Mouse (Mus musculus) MEL (cell line): ENCODE results near the gene Enpp3. TPM values are rescaled to one million over a fixed set of nuclear protein-coding genes. Genes with fewer than 3 reads are reported as not detected.

Experiments used
- DNase-seq: peaks from one replicate; pipeline ENCODE4 v3.0.0; 2011; ENCODE audit warnings: low read depth, low spot score
- H3K27ac ChIP-seq: 2 replicates; pipeline ENCODE4 v1.5.1; 2012; ENCODE audit warnings: low read depth, mild to moderate bottlenecking, control low read depth, low read length, moderate library complexity; ENCODE audit not compliant: control insufficient read depth
- H3K27me3 ChIP-seq, 2 experiments: fragments of 150-350 bp in 1 of 2; sonication (generic) in 1 of 2; 2 replicates each; pipeline ENCODE4 v1.6.1; 2012; ENCODE audit warnings: low read length in 2 of 2, mild to moderate bottlenecking in 2 of 2, improper control_type of control experiment in 1 of 2, moderate library complexity in 1 of 2; ENCODE audit not compliant: insufficient read depth in 2 of 2, control insufficient read depth in 1 of 2
- H3K36me3 ChIP-seq, 2 experiments: 2 replicates each; pipeline ENCODE4 v1.6.1; 2012 to 2014; ENCODE audit warnings: low read length in 2 of 2, improper control_type of control experiment in 1 of 2, inconsistent platforms in 1 of 2, mild to moderate bottlenecking in 1 of 2; ENCODE audit not compliant: insufficient read depth in 2 of 2, control insufficient read depth in 1 of 2
- H3K4me1 ChIP-seq, 2 experiments: fragments of 150-350 bp in 1 of 2; sonication (generic) in 1 of 2; 2 replicates each; pipeline ENCODE4 v1.6.1; 2012; ENCODE audit warnings: low read length in 2 of 2, improper control_type of control experiment in 1 of 2, mild to moderate bottlenecking in 1 of 2; ENCODE audit not compliant: insufficient read depth in 2 of 2, control insufficient read depth in 1 of 2
- H3K4me3 ChIP-seq, 2 experiments: fragments of 150-350 bp in 1 of 2; sonication (generic) in 1 of 2; 2 replicates each; pipeline ENCODE4 v1.5.1; 2012; ENCODE audit warnings: low read depth in 2 of 2, low read length in 2 of 2, mild to moderate bottlenecking in 2 of 2, moderate library complexity in 2 of 2, control low read depth in 1 of 2, improper control_type of control experiment in 1 of 2; ENCODE audit not compliant: control insufficient read depth in 1 of 2, insufficient read depth in 1 of 2
- H3K79me2 ChIP-seq: 2 replicates; pipeline ENCODE4 v1.6.1; 2012; ENCODE audit warnings: mild to moderate bottlenecking, low read length, moderate library complexity; ENCODE audit not compliant: control insufficient read depth, poor library complexity, insufficient read depth
- H3K9ac ChIP-seq: 2 replicates; pipeline ENCODE4 v1.6.1; 2012; ENCODE audit warnings: low read depth, mild to moderate bottlenecking, control low read depth, low read length, moderate library complexity; ENCODE audit not compliant: control insufficient read depth, poor library complexity, severe bottlenecking
- H3K9me3 ChIP-seq: fragments of 150-350 bp; sonication (generic); replicated peaks from 2 replicates; pipeline ENCODE4 v1.6.1; 2012; ENCODE audit warnings: mild to moderate bottlenecking, low read length, improper control_type of control experiment, moderate library complexity; ENCODE audit not compliant: insufficient read depth
- BHLHE40 ChIP-seq: IDR thresholded peaks from 2 replicates; pipeline ENCODE4 v1.6.1; 2012; ENCODE audit warnings: low read depth, mild to moderate bottlenecking, inconsistent platforms, low read length, improper control_type of control experiment, borderline replicate concordance
- CHD2 ChIP-seq: IDR thresholded peaks from 2 replicates; pipeline ENCODE4 v1.6.1; 2011; ENCODE audit warnings: low read length, improper control_type of control experiment
- CTCF ChIP-seq, 3 experiments: IDR thresholded peaks in 2 of 3; conservative IDR thresholded peaks in 1 of 3; 2 replicates each; pipeline ENCODE4 v1.5.1; 2011 to 2012; ENCODE audit warnings: low read length in 3 of 3, low read depth in 2 of 3, mild to moderate bottlenecking in 2 of 3, improper control_type of control experiment in 1 of 3, inconsistent platforms in 1 of 3, mixed read lengths in 1 of 3, moderate library complexity in 1 of 3; ENCODE audit not compliant: control insufficient read depth in 1 of 3, insufficient read depth in 1 of 3, poor library complexity in 1 of 3, severe bottlenecking in 1 of 3
- E2F4 ChIP-seq: IDR thresholded peaks from 2 replicates; pipeline ENCODE4 v1.6.1; 2011; ENCODE audit warnings: low read depth, low read length, improper control_type of control experiment, borderline replicate concordance
- EP300 ChIP-seq, 2 experiments: IDR thresholded peaks; 2 replicates each; pipeline ENCODE4 v1.6.1; 2011; ENCODE audit warnings: improper control_type of control experiment in 2 of 2, low read length in 2 of 2, low read depth in 1 of 2, mild to moderate bottlenecking in 1 of 2
- GABPA ChIP-seq: IDR thresholded peaks from 2 replicates; pipeline ENCODE4 v1.6.1; 2012; ENCODE audit warnings: low read depth, mild to moderate bottlenecking, inconsistent platforms, low read length, improper control_type of control experiment, moderate library complexity
- HCFC1 ChIP-seq: IDR thresholded peaks from 2 replicates; pipeline ENCODE4 v1.6.1; 2012; ENCODE audit warnings: low read depth, mild to moderate bottlenecking, inconsistent platforms, low read length, improper control_type of control experiment, moderate library complexity
- MAFK ChIP-seq: IDR thresholded peaks from 2 replicates; pipeline ENCODE4 v1.6.1; 2011; ENCODE audit warnings: low read depth, mild to moderate bottlenecking, low read length, improper control_type of control experiment, borderline replicate concordance
- MAX ChIP-seq: IDR thresholded peaks from 2 replicates; pipeline ENCODE4 v1.6.1; 2011; ENCODE audit warnings: low read length, improper control_type of control experiment
- MAZ ChIP-seq: IDR thresholded peaks from 2 replicates; pipeline ENCODE4 v1.6.1; 2012; ENCODE audit warnings: low read depth, mild to moderate bottlenecking, inconsistent platforms, low read length, improper control_type of control experiment
- MEF2A ChIP-seq: IDR thresholded peaks from 2 replicates; pipeline ENCODE4 v1.6.1; 2014; ENCODE audit warnings: low read depth, mild to moderate bottlenecking, inconsistent platforms, low read length, improper control_type of control experiment; ENCODE audit not compliant: poor library complexity, insufficient replicate concordance, severe bottlenecking; ENCODE audit errors: extremely low read depth
- MXI1 ChIP-seq: IDR thresholded peaks from 2 replicates; pipeline ENCODE4 v1.6.1; 2011; ENCODE audit warnings: mild to moderate bottlenecking, low read depth, low read length, improper control_type of control experiment
- MYB ChIP-seq: IDR thresholded peaks from 2 replicates; pipeline ENCODE4 v1.6.1; 2011; ENCODE audit warnings: mild to moderate bottlenecking, low read depth, low read length, improper control_type of control experiment
- MYC ChIP-seq: IDR thresholded peaks from 2 replicates; pipeline ENCODE4 v1.6.1; 2011; ENCODE audit warnings: low read depth, mild to moderate bottlenecking, low read length, improper control_type of control experiment, moderate library complexity
- NELFE ChIP-seq: IDR thresholded peaks from 2 replicates; pipeline ENCODE4 v1.6.1; 2011; ENCODE audit warnings: low read depth, low read length, improper control_type of control experiment
- NRF1 ChIP-seq: IDR thresholded peaks from 2 replicates; pipeline ENCODE4 v1.6.1; 2014; ENCODE audit warnings: low read depth, mild to moderate bottlenecking, inconsistent platforms, low read length, improper control_type of control experiment, moderate library complexity; ENCODE audit not compliant: poor library complexity, insufficient read depth, severe bottlenecking
- POLR2A ChIP-seq, 2 experiments: IDR thresholded peaks; 2 replicates each; pipeline ENCODE4 v1.6.1; 2011 to 2012; ENCODE audit warnings: low read length in 2 of 2, mild to moderate bottlenecking in 2 of 2, control low read depth in 1 of 2, improper control_type of control experiment in 1 of 2, low read depth in 1 of 2, moderate library complexity in 1 of 2; ENCODE audit not compliant: control insufficient read depth in 1 of 2, insufficient read depth in 1 of 2, poor library complexity in 1 of 2
- POLR2AphosphoS5 ChIP-seq: IDR thresholded peaks from 2 replicates; pipeline ENCODE4 v1.6.1; 2012; ENCODE audit warnings: low read depth, borderline replicate concordance, mild to moderate bottlenecking, inconsistent platforms, low read length, moderate library complexity, mixed read lengths
- RAD21 ChIP-seq: IDR thresholded peaks from 2 replicates; pipeline ENCODE4 v1.6.1; 2011; ENCODE audit warnings: mild to moderate bottlenecking, low read depth, low read length, improper control_type of control experiment
- RCOR1 ChIP-seq: IDR thresholded peaks from 2 replicates; pipeline ENCODE4 v1.6.1; 2012; ENCODE audit warnings: low read depth, mild to moderate bottlenecking, inconsistent platforms, low read length, improper control_type of control experiment
- SIN3A ChIP-seq: IDR thresholded peaks from 2 replicates; pipeline ENCODE4 v1.6.1; 2012; ENCODE audit warnings: low read length, improper control_type of control experiment, inconsistent platforms
- SMC3 ChIP-seq: IDR thresholded peaks from 2 replicates; pipeline ENCODE4 v1.6.1; 2011; ENCODE audit warnings: low read depth, low read length, improper control_type of control experiment
- TAL1 ChIP-seq: IDR thresholded peaks from 2 replicates; pipeline ENCODE4 v1.6.1; 2012; ENCODE audit warnings: mild to moderate bottlenecking, inconsistent platforms, low read length, moderate library complexity, mixed read lengths
- TBP ChIP-seq: IDR thresholded peaks from 2 replicates; pipeline ENCODE4 v1.8.0; 2011; ENCODE audit warnings: low read depth, low read length, improper control_type of control experiment
- UBTF ChIP-seq: IDR thresholded peaks from 2 replicates; pipeline ENCODE4 v1.6.1; 2012; ENCODE audit warnings: low read depth, mild to moderate bottlenecking, inconsistent platforms, low read length, improper control_type of control experiment, moderate library complexity, borderline replicate concordance; ENCODE audit not compliant: insufficient read depth
- USF1 ChIP-seq: IDR thresholded peaks from 2 replicates; pipeline ENCODE4 v1.6.1; 2014; ENCODE audit warnings: low read depth, mild to moderate bottlenecking, inconsistent platforms, low read length, improper control_type of control experiment, moderate library complexity
- USF2 ChIP-seq, 2 experiments: IDR thresholded peaks; 2 replicates each; pipeline ENCODE4 v1.6.1; 2011 to 2012; ENCODE audit warnings: improper control_type of control experiment in 2 of 2, low read length in 2 of 2, borderline replicate concordance in 1 of 2, inconsistent platforms in 1 of 2, low read depth in 1 of 2, mild to moderate bottlenecking in 1 of 2; ENCODE audit not compliant: insufficient read depth in 1 of 2
- ZC3H11A ChIP-seq: IDR thresholded peaks from 2 replicates; pipeline ENCODE4 v1.6.1; 2012; ENCODE audit warnings: low read depth, mild to moderate bottlenecking, inconsistent platforms, low read length, improper control_type of control experiment
- ZKSCAN1 ChIP-seq: IDR thresholded peaks from 2 replicates; pipeline ENCODE4 v1.6.1; 2012; ENCODE audit warnings: low read depth, mild to moderate bottlenecking, inconsistent platforms, low read length, improper control_type of control experiment, moderate library complexity
- polyA plus RNA-seq, 2 experiments: library from polyadenylated mRNA; stranded (reverse) in 1 of 2; unstranded in 1 of 2; fragments of >175 nt in 1 of 2; fragments of >200 nt in 1 of 2; gene quantifications; 2 replicates each; pipeline versions ENCODE4 v1.2.1 to v1.2.4; 2012; ENCODE audit warnings: low replicate concordance in 2 of 2, low read depth in 1 of 2; ENCODE audit not compliant: insufficient read length in 2 of 2, insufficient read depth in 1 of 2, missing spikeins in 1 of 2
- total RNA-seq: library from RNA; depleted of rRNA; stranded (reverse); fragments of 300-350 nt; gene quantifications from 2 replicates; pipeline ENCODE4 v1.2.3, GENCODE M21; 2012; rRNA removed

Enpp3 gene
- 0.08 and 0.16 TPM in 2 replicates for total RNA-seq
- under 1 TPM in 1 of 2 experiments, not detected in 1; 0.22 TPM for polyA plus RNA-seq

- H3K4me3 ChIP-seq: no peak within 1 kb of the TSS
- no peaks in the 10 kb centered on the region for H3K36me3 ChIP-seq
- H3K9ac ChIP-seq: no peak within 1 kb of the TSS
- no peaks in the 10 kb centered on the region for H3K79me2 ChIP-seq
- no peak for DNase-seq
- peaks cover 3% of the 10 kb centered on the region for H3K9me3 ChIP-seq
- H3K27ac ChIP-seq: no peak within 1 kb of the TSS
- no peaks in the 10 kb centered on the region for H3K27me3 ChIP-seq
- H3K4me1 ChIP-seq: no peaks in the 10 kb centered on the region
- TF ChIP-seq TBP (no peak), GABPA (no peak), HCFC1 (no peak), TAL1 (no peak)
Observed at GRCm38 (mm10) chr10:24842676-24843075, at the start of gene Enpp3. TSS of gene Enpp3 (minus strand) at chr10:24842823.

- no peaks in the 10 kb centered on the region for H3K9me3 ChIP-seq
- H3K4me1 ChIP-seq: no peaks in the 10 kb centered on the region
- no peak for DNase-seq
Observed at GRCm38 (mm10) chr10:24888343-24888742, 45.7 kb upstream of the Enpp3 start.

GRCm38 (mm10) chr10:24886008-24886407 lies 43.4 kb upstream of the Enpp3 start:
- DNase-seq: peak; percentile 46
- Histone ChIP-seq H3K36me3 (peaks cover 0 to 8% of the 10 kb centered on the region in 2 experiments; a peak in 3 of 4 replicates), H3K4me1 (no peaks in the 10 kb centered on the region)

More at GRCm38 (mm10) chr10:24888343-24888742, 45.7 kb upstream of the Enpp3 start:
- Histone ChIP-seq H3K4me3 (no peak overlapping the region), H3K9ac (no peak overlapping the region), H3K27ac (no peak overlapping the region), H3K36me3 (peaks cover 0 to 11% of the 10 kb centered on the region in 2 experiments; a peak in 3 of 4 replicates), H3K79me2 (no peaks in the 10 kb centered on the region), H3K27me3 (no peaks in the 10 kb centered on the region)
- no peak for TF ChIP-seq TAL1
- TF ChIP-seq MAZ: no peak
- no peak for TF ChIP-seq MYB
- TF ChIP-seq ZC3H11A: no peak
- TF ChIP-seq SMC3: no peak
- no peak for TF ChIP-seq RCOR1
- no peak for TF ChIP-seq POLR2A (IDR thresholded peaks at IDR 0.05; ENCODE audit: control insufficient read depth in 1 of 2, insufficient read depth in 1 of 2, low read depth in 1 of 2, low read length in 2 of 2, poor library complexity in 1 of 2)
- no peak for TF ChIP-seq GABPA
- TF ChIP-seq USF1: no peak
- TF ChIP-seq MAX: no peak
- no peak for TF ChIP-seq MAFK
- TF ChIP-seq EP300 (IDR thresholded peaks at IDR 0.05; ENCODE audit: low read depth in 1 of 2, low read length in 2 of 2): no peak
- no peak for TF ChIP-seq MYC
- TF ChIP-seq NRF1: no peak
- TF ChIP-seq E2F4: no peak
- no peak for TF ChIP-seq UBTF
- TF ChIP-seq CHD2: no peak
- TF ChIP-seq POLR2AphosphoS5: no peak
- TF ChIP-seq BHLHE40: no peak

More at GRCm38 (mm10) chr10:24886008-24886407, 43.4 kb upstream of the Enpp3 start:
- no peak overlapping the region for H3K4me3 ChIP-seq
- no peaks in the 10 kb centered on the region for H3K27me3 ChIP-seq
- H3K9ac ChIP-seq: no peak overlapping the region
- TF ChIP-seq SMC3 (0 out of 2 replicates have a peak, but pooled peaks have one; percentile 19), ZKSCAN1 (no peak), MYB (no peak), USF2 (IDR thresholded peaks at IDR 0.05; ENCODE audit: borderline replicate concordance in 1 of 2, insufficient read depth in 1 of 2, low read depth in 1 of 2, low read length in 2 of 2) (no peak), CTCF (IDR thresholded peaks at IDR 0.05 in 2 of 3, conservative IDR thresholded peaks at IDR 0.05 in 1 of 3; ENCODE audit: control insufficient read depth in 1 of 3, insufficient read depth in 1 of 3, low read depth in 2 of 3, low read length in 3 of 3, poor library complexity in 1 of 3, severe bottlenecking in 1 of 3) (peak; percentile 43 to 47 (median 47)), NRF1 (no peak), MXI1 (no peak), MEF2A (no peak), RAD21 (no peak; the same call in 1 of the 2 replicates), SIN3A (no peak), NELFE (no peak), TBP (no peak), MYC (no peak), RCOR1 (no peak), CHD2 (no peak)
- no peaks in the 10 kb centered on the region for H3K79me2 ChIP-seq
- no peak overlapping the region for H3K27ac ChIP-seq
- H3K9me3 ChIP-seq: no peaks in the 10 kb centered on the region
